Mouse (Mus musculus) CH12.LX (cell line): Measurements from ENCODE around the gene Mapk6.

Experiments
- GABPA ChIP-seq: IDR thresholded peaks from 2 replicates; pipeline ENCODE4 v1.6.1; 2012; ENCODE audit warnings: low read depth, low read length, improper control_type of control experiment, inconsistent platforms; ENCODE audit not compliant: insufficient replicate concordance
- USF1 ChIP-seq: IDR thresholded peaks from 2 replicates; pipeline ENCODE4 v1.6.1; 2014; ENCODE audit warnings: low read depth, mild to moderate bottlenecking, inconsistent platforms, low read length, improper control_type of control experiment
- ZNF384 ChIP-seq: IDR thresholded peaks from 2 replicates; pipeline ENCODE4 v1.6.1; 2012; ENCODE audit warnings: low read depth, low read length, improper control_type of control experiment, inconsistent platforms

- TF ChIP-seq USF1 (no peak), ZNF384 (no peak), GABPA (no peak)
These were observed 87.5 kb downstream of the Mapk6 start for GRCm38 (mm10) chr9:75322099-75322885.
